Comparison of ENCODE assay signal across 10 mouse cellular contexts in genomic region chr17:34648141-34648890, GRCm38 (mm10). TPM values are rescaled to one million over a fixed set of nuclear protein-coding genes. Genes with fewer than 3 reads are reported as not detected.
DNase-seq lines count a peak whose midpoint lies in the region; ATAC-seq and TF ChIP-seq lines count a peak whose summit lies in the region.
"Had no signal": no experiment of that assay in that cellular context is flagged by ENCODE, and none has a peak within 500 bp of the region (broad histone marks: within the 10 kb centered on the region; RNA-seq: fewer than 3 reads in every experiment).

No protein-coding gene starts in this region.

- peak; percentile 12 to 19 for DNase-seq in cerebellum, adult 2 months
- DNase-seq in cerebellum, postnatal 10 days, result no peak
- peak; percentile 61 for DNase-seq in A20 (ENCODE audit: low read depth, low spot score)
- no peak for DNase-seq in testis, postnatal 10 days (ENCODE audit: low spot score)
- no peak for DNase-seq in adrenal gland, postnatal 10 days
- DNase-seq in right cerebral cortex, adult 2 months (ENCODE audit: low spot score in 2 of 2), result no peak

- no peak for TF ChIP-seq CTCF in cerebellum, adult 2 months (IDR thresholded peaks at IDR 0.05; ENCODE audit: borderline replicate concordance, insufficient read depth, low read depth, low read length)

- TF ChIP-seq POLR2A in cerebellum, adult 2 months (IDR thresholded peaks at IDR 0.05; ENCODE audit: borderline replicate concordance, insufficient read depth, low read length), result no peak

- 83% methylated on average over 16 of the region's 16 CpGs for WGBS in cerebellum, adult 2 months
- WGBS in forebrain, embryonic 13.5 days, result 85% methylated on average over 16 of the region's 16 CpGs
- WGBS in limb, embryonic 15.5 days, result 81% methylated on average over 16 of the region's 16 CpGs

- peak overlapping the region; percentile 89 for H3K9ac ChIP-seq in forebrain, embryonic 13.5 days
- no peak overlapping the region; the same call in 1 of the 2 replicates for H3K9ac ChIP-seq in limb, embryonic 15.5 days

- peak overlapping the region; percentile 5 for H3K4me3 ChIP-seq in cerebellum, adult 2 months (replicated peaks; ENCODE audit: insufficient read depth, low read depth, low read length)
- H3K4me3 ChIP-seq in forebrain, embryonic 13.5 days, result peak overlapping the region; percentile 93
- peak overlapping the region; percentile 100 for H3K4me3 ChIP-seq in limb, embryonic 15.5 days

- no peaks in the 10 kb centered on the region for H3K27me3 ChIP-seq in cerebellum, adult 2 months (ENCODE audit: control insufficient read depth, insufficient read depth, low read length)
- H3K27me3 ChIP-seq in forebrain, embryonic 13.5 days, result no peaks in the 10 kb centered on the region
- H3K27me3 ChIP-seq in limb, embryonic 15.5 days, result no peaks in the 10 kb centered on the region

- peaks cover 50% of the 10 kb centered on the region for H3K36me3 ChIP-seq in forebrain, embryonic 13.5 days (ENCODE audit: poor library complexity, severe bottlenecking)
- H3K36me3 ChIP-seq in limb, embryonic 15.5 days, result peaks cover 47% of the 10 kb centered on the region

- H3K9me3 ChIP-seq in forebrain, embryonic 13.5 days (replicated peaks), result no peaks in the 10 kb centered on the region
- H3K9me3 ChIP-seq in limb, embryonic 15.5 days, result no peaks in the 10 kb centered on the region

- H3K4me2 ChIP-seq in forebrain, embryonic 13.5 days, result peak overlapping the region; percentile 91
- H3K4me2 ChIP-seq in limb, embryonic 15.5 days, result peak overlapping the region; percentile 80; the same call in 1 of the 2 replicates

- no peak for ATAC-seq in forebrain, embryonic 13.5 days
- no peak for ATAC-seq in limb, embryonic 15.5 days (ENCODE audit: insufficient number of reproducible peaks, low FRiP score, low TSS enrichment, low read depth)

- peaks cover 15% of the 10 kb centered on the region for H3K4me1 ChIP-seq in cerebellum, adult 2 months (ENCODE audit: control insufficient read depth, insufficient read depth, low read length)
- H3K4me1 ChIP-seq in forebrain, embryonic 13.5 days, result peaks cover 31% of the 10 kb centered on the region
- H3K4me1 ChIP-seq in limb, embryonic 15.5 days, result peaks cover 33% of the 10 kb centered on the region

- H3K27ac ChIP-seq in cerebellum, adult 2 months (ENCODE audit: insufficient read depth, low read length), result no peak overlapping the region
- no peak overlapping the region for H3K27ac ChIP-seq in forebrain, embryonic 13.5 days
- H3K27ac ChIP-seq in limb, embryonic 15.5 days, result no peak overlapping the region

RNA-seq across cellular contexts. Expression of gene Atf6b, which starts 1.4 kb away (rescaled TPM):
- polyA plus RNA-seq in cerebellum, adult 2 months (2012; rRNA removed), result 61.4 and 69.4 TPM in 2 replicates
- 95.9 and 105 TPM in 2 replicates for polyA plus RNA-seq in forebrain, embryonic 13.5 days (2015; fragmentation: Nextera tagmentation; extraction: Ambion mirVana)
- 85.4 and 88.3 TPM in 2 replicates for polyA plus RNA-seq in limb, embryonic 15.5 days (2015; fragmentation: Nextera tagmentation; extraction: Ambion mirVana)
- total RNA-seq in adrenal gland, postnatal 10 days (2021), result 10 to 100 TPM; 37.8 to 40.1 TPM

RNA-seq across cellular contexts. Expression of gene Fkbpl, which starts 3.8 kb away (rescaled TPM):
- polyA plus RNA-seq in cerebellum, adult 2 months (2012; rRNA removed), result 7.4 and 8.5 TPM in 2 replicates
- 14.7 and 16.1 TPM in 2 replicates for polyA plus RNA-seq in forebrain, embryonic 13.5 days (2015; fragmentation: Nextera tagmentation; extraction: Ambion mirVana)
- polyA plus RNA-seq in limb, embryonic 15.5 days (2015; fragmentation: Nextera tagmentation; extraction: Ambion mirVana), result 15.5 and 17.1 TPM in 2 replicates
- total RNA-seq in adrenal gland, postnatal 10 days (2021), result 10 to 100 TPM; 11.8 to 14.4 TPM

RNA-seq across cellular contexts. Expression of gene Prrt1, which starts 19.0 kb away (rescaled TPM):
- polyA plus RNA-seq in cerebellum, adult 2 months (2012; rRNA removed), result 194 and 222 TPM in 2 replicates
- polyA plus RNA-seq in forebrain, embryonic 13.5 days (2015; fragmentation: Nextera tagmentation; extraction: Ambion mirVana), result 2.8 and 6.0 TPM in 2 replicates
- polyA plus RNA-seq in limb, embryonic 15.5 days (2015; fragmentation: Nextera tagmentation; extraction: Ambion mirVana), result 0.46 and 0.60 TPM in 2 replicates
- 1 to 10 TPM; 4.5 to 7.9 TPM for total RNA-seq in adrenal gland, postnatal 10 days (2021)
- total RNA-seq: neutrophil, adult 5-6 weeks had no signal
- polyA plus RNA-seq: C2C12 had no signal

RNA-seq across cellular contexts. Expression of gene Ppt2, which starts 20.0 kb away (rescaled TPM):
- 57.3 and 66.9 TPM in 2 replicates for polyA plus RNA-seq in cerebellum, adult 2 months (2012; rRNA removed)
- polyA plus RNA-seq in forebrain, embryonic 13.5 days (2015; fragmentation: Nextera tagmentation; extraction: Ambion mirVana), result 15.9 and 19.7 TPM in 2 replicates
- 26.8 and 29.9 TPM in 2 replicates for polyA plus RNA-seq in limb, embryonic 15.5 days (2015; fragmentation: Nextera tagmentation; extraction: Ambion mirVana)
- 10 to 100 TPM; 47.8 to 48.0 TPM for total RNA-seq in adrenal gland, postnatal 10 days (2021)

RNA-seq across cellular contexts. Expression of gene Tnxb, which starts 22.0 kb away (rescaled TPM):
- polyA plus RNA-seq in cerebellum, adult 2 months (2012; rRNA removed), result 1.6 and 1.8 TPM in 2 replicates
- 0.01 and 0.05 TPM in 2 replicates for polyA plus RNA-seq in forebrain, embryonic 13.5 days (2015; fragmentation: Nextera tagmentation; extraction: Ambion mirVana)
- polyA plus RNA-seq in limb, embryonic 15.5 days (2015; fragmentation: Nextera tagmentation; extraction: Ambion mirVana), result 1.9 and 4.2 TPM in 2 replicates
- 10 to 100 TPM; 40.6 to 47.3 TPM for total RNA-seq in adrenal gland, postnatal 10 days (2021)
- total RNA-seq: neutrophil, adult 5-6 weeks had no signal

Comparison
In these comparisons a context has a peak if more than half of its experiments do, and no peak if none do; other contexts are left out.
1. DNase-seq: peak in cerebellum, adult 2 months (2 of 2) and A20 (single experiment); none in cerebellum, postnatal 10 days (0 of 2), testis, postnatal 10 days (single experiment), adrenal gland, postnatal 10 days (single experiment) and right cerebral cortex, adult 2 months (0 of 2).
2. H3K4me3 ChIP-seq: peak in every context shown above with its lines; median percentile 100 in limb, embryonic 15.5 days; 93 in forebrain, embryonic 13.5 days; 5 in cerebellum, adult 2 months.
3. RNA of gene Prrt1, which starts 19.0 kb away (polyA plus RNA-seq): 194 to 222 TPM in cerebellum, adult 2 months; 2.8 to 6.0 TPM in forebrain, embryonic 13.5 days and 0.46 to 0.60 TPM in limb, embryonic 15.5 days; every median in the first group is over 10 times any median in the second.